Mouse (Mus musculus) heart, adult 2 months (tissue): Measurements from ENCODE around the gene Ncaph.

Source experiments
- CTCF ChIP-seq: fragments of 200-600 bp; IDR thresholded peaks from 2 replicates; pipeline ENCODE4 v1.8.1; 2022; ENCODE audit warnings: antibody characterized with exemption, mild to moderate bottlenecking, moderate library complexity
- POLR2A ChIP-seq: fragments of 200-500 bp; IDR thresholded peaks from 2 replicates; pipeline ENCODE4 v1.6.1; 2011; ENCODE audit warnings: mild to moderate bottlenecking, low read depth, low read length, control low read depth; ENCODE audit not compliant: insufficient read depth

GRCm38 (mm10) chr2:127143158-127144063 lies 9.7 kb upstream of the Ncaph start, which contains the start of gene Itpripl1:
- peak; percentile 87 for TF ChIP-seq POLR2A
- no peak for TF ChIP-seq CTCF
